ENCODE assay signal across 8 mouse cellular contexts in genomic region chr17:32162112-32162850, GRCm38 (mm10). TPM values are rescaled to one million over a fixed set of nuclear protein-coding genes. Genes with fewer than 3 reads are reported as not detected.
DNase-seq lines count a peak whose midpoint lies in the region; ATAC-seq and TF ChIP-seq lines count a peak whose summit lies in the region.

No protein-coding gene starts in this region.

- TF ChIP-seq EP300 in MEL (IDR thresholded peaks at IDR 0.05; ENCODE audit: low read depth in 1 of 2, low read length in 2 of 2) = no peak

- H3K4me2 ChIP-seq in hindbrain, embryonic 12.5 days (replicated peaks) = peak overlapping the region; percentile 95

- no peaks in the 10 kb centered on the region for H3K27me3 ChIP-seq in MEL (ENCODE audit: control insufficient read depth in 1 of 2, insufficient read depth in 2 of 2, low read length in 2 of 2)
- H3K27me3 ChIP-seq in hindbrain, embryonic 12.5 days = no peaks in the 10 kb centered on the region; the same call in 1 of the 2 replicates

- H3K9me3 ChIP-seq in MEL (replicated peaks; ENCODE audit: insufficient read depth, low read length) = no peaks in the 10 kb centered on the region
- no peaks in the 10 kb centered on the region for H3K9me3 ChIP-seq in hindbrain, embryonic 12.5 days (replicated peaks)

- no peak for TF ChIP-seq RAD21 in MEL (IDR thresholded peaks at IDR 0.05; ENCODE audit: low read depth, low read length)

- peaks cover 0 to 21% of the 10 kb centered on the region in 2 experiments; a peak in 2 of 4 replicates for H3K36me3 ChIP-seq in MEL (ENCODE audit: control insufficient read depth in 1 of 2, insufficient read depth in 2 of 2, low read length in 2 of 2)
- H3K36me3 ChIP-seq in hindbrain, embryonic 12.5 days = peaks cover 14% of the 10 kb centered on the region

- no peak overlapping the region for H3K4me3 ChIP-seq in MEL (ENCODE audit: control insufficient read depth in 1 of 2, insufficient read depth in 1 of 2, low read depth in 2 of 2, low read length in 2 of 2)
- H3K4me3 ChIP-seq in hindbrain, embryonic 12.5 days = peak overlapping the region; percentile 59

- no peak for DNase-seq in MEL (ENCODE audit: low read depth, low spot score)
- peak; percentile 18 for DNase-seq in cerebellum, adult 9-11 months
- DNase-seq in gastrocnemius, adult 18-20 months (ENCODE audit: low spot score) = peak; percentile 65
- peak; percentile 49 to 53 for DNase-seq in layer of hippocampus, postnatal 36 days
- peak; percentile 78 for DNase-seq in lung, postnatal 25 days (ENCODE audit: low spot score)
- peak; percentile 55 for DNase-seq in right cerebral cortex, adult 18-20 months
- DNase-seq in urinary bladder, postnatal 25 days (ENCODE audit: low spot score) = peak; percentile 81

- H3K9ac ChIP-seq in MEL (ENCODE audit: control insufficient read depth, low read depth, low read length, poor library complexity, severe bottlenecking) = no peak overlapping the region
- H3K9ac ChIP-seq in hindbrain, embryonic 12.5 days = peak overlapping the region; percentile 76

- peaks cover 8 to 40% of the 10 kb centered on the region in 2 experiments for H3K4me1 ChIP-seq in MEL (ENCODE audit: control insufficient read depth in 1 of 2, insufficient read depth in 2 of 2, low read length in 2 of 2)
- H3K4me1 ChIP-seq in hindbrain, embryonic 12.5 days = peaks cover 46% of the 10 kb centered on the region

- no peak overlapping the region for H3K27ac ChIP-seq in MEL (ENCODE audit: control insufficient read depth, low read depth, low read length)
- 0 out of 2 replicates have a peak overlapping the region, but pooled peaks have one; percentile 40 for H3K27ac ChIP-seq in hindbrain, embryonic 12.5 days

- no peak for TF ChIP-seq POLR2A in MEL (IDR thresholded peaks at IDR 0.05; ENCODE audit: control insufficient read depth in 1 of 2, insufficient read depth in 1 of 2, low read depth in 1 of 2, low read length in 2 of 2, poor library complexity in 1 of 2)

- H3K79me2 ChIP-seq in MEL (ENCODE audit: control insufficient read depth, insufficient read depth, low read length, poor library complexity) = no peaks in the 10 kb centered on the region

- peak; percentile 22 to 61 (median 33); a peak in 5 of 6 replicates for TF ChIP-seq CTCF in MEL (IDR thresholded peaks at IDR 0.05 in 2 of 3, conservative IDR thresholded peaks at IDR 0.05 in 1 of 3; ENCODE audit: control insufficient read depth in 1 of 3, insufficient read depth in 1 of 3, low read depth in 2 of 3, low read length in 3 of 3, poor library complexity in 1 of 3, severe bottlenecking in 1 of 3)

- WGBS in hindbrain, embryonic 12.5 days = 3% methylated on average over 58 of the region's 58 CpGs

- peak; percentile 33; the same call in 1 of the 2 replicates for ATAC-seq in hindbrain, embryonic 12.5 days (ENCODE audit: low FRiP score)

TF ChIP-seq in MEL, 35 proteins besides CTCF, POLR2A, EP300 and RAD21:
- TF ChIP-seq SMC3 (IDR thresholded peaks at IDR 0.05; ENCODE audit: low read depth, low read length) (0 out of 2 replicates have a peak, but pooled peaks have one; percentile 7), NELFE (IDR thresholded peaks at IDR 0.05; ENCODE audit: low read depth, low read length) (no peak)

RNA-seq across cellular contexts. Expression of gene Notch3, which starts 4.4 kb away (rescaled TPM):
- 0.07 and 0.08 TPM in 2 replicates for total RNA-seq in MEL (2012; rRNA removed)
- polyA plus RNA-seq in MEL (2012; ENCODE audit: insufficient read depth in 1 of 2, insufficient read length in 2 of 2, low read depth in 1 of 2, low replicate concordance in 2 of 2, missing spikeins in 1 of 2) = under 1 TPM in 1 of 2 experiments, not detected in 1; 0.50 TPM
- total RNA-seq in gastrocnemius, adult 18-20 months (2021) = 10 to 100 TPM in 1 of 2 experiments, 1 to 10 TPM in 1; 9.6 to 12.5 TPM
- polyA plus RNA-seq in hindbrain, embryonic 12.5 days (2016; fragmentation: Nextera tagmentation; extraction: Ambion mirVana) = 23.6 TPM in 2 replicates
- total RNA-seq in layer of hippocampus, postnatal 36 days (2021) = 1 to 10 TPM; 7.0 to 8.2 TPM

RNA-seq across cellular contexts. Expression of gene Ephx3, which starts 27.1 kb away (rescaled TPM):
- 0.07 and 0.08 TPM in 2 replicates for total RNA-seq in MEL (2012; rRNA removed)
- not detected for polyA plus RNA-seq in MEL (2012; ENCODE audit: insufficient read depth in 1 of 2, insufficient read length in 2 of 2, low read depth in 1 of 2, low replicate concordance in 2 of 2, missing spikeins in 1 of 2)
- under 1 TPM; 0.18 to 0.19 TPM for total RNA-seq in gastrocnemius, adult 18-20 months (2021)
- polyA plus RNA-seq in hindbrain, embryonic 12.5 days (2016; fragmentation: Nextera tagmentation; extraction: Ambion mirVana) = 0.08 TPM in 1 of 2 replicates, not detected in the other
- under 1 TPM; 0.23 to 0.75 TPM for total RNA-seq in layer of hippocampus, postnatal 36 days (2021)
